Mouse (Mus musculus): ENCODE data around the gene Il13.

The Il13 gene

GRCm38 (mm10) chr11:53584849-53585248 lies 49.7 kb downstream of the Il13 start:
- in situ Hi-C loops (cut with MboI) = no loop called here

- in situ Hi-C loops (cut with MboI) = no loop called here
Observed at GRCm38 (mm10) chr11:53583151-53583550, 51.4 kb downstream of the Il13 start.
